Mouse (Mus musculus): ENCODE measurements around the gene Pip4p1.

Gene Pip4p1

GRCm38 (mm10) chr14:50892091-50892490 is 38.6 kb downstream of the Pip4p1 start:
- DNase-seq, result no peak

DNA sequence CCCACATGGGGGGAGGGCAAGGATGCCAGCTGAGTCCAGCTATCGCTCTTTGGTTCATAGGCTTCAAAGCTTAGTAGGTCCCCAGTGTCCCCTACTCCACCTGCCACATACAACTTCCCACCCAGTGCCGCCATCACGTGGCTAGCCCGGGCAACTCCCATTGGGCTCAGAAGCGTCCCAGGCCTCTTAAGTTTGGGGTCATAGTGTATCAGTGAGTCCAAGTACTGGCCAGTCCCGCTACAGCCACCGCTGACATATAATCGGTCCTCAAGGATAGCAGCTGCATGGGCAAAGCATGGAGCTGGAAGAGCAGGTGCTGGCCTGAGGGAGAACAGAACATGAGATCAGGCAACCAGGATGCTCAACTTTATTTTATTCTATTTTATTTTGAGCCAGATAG is 39.0 kb downstream of the Pip4p1 start:
- DNase-seq, result no peak

DNA sequence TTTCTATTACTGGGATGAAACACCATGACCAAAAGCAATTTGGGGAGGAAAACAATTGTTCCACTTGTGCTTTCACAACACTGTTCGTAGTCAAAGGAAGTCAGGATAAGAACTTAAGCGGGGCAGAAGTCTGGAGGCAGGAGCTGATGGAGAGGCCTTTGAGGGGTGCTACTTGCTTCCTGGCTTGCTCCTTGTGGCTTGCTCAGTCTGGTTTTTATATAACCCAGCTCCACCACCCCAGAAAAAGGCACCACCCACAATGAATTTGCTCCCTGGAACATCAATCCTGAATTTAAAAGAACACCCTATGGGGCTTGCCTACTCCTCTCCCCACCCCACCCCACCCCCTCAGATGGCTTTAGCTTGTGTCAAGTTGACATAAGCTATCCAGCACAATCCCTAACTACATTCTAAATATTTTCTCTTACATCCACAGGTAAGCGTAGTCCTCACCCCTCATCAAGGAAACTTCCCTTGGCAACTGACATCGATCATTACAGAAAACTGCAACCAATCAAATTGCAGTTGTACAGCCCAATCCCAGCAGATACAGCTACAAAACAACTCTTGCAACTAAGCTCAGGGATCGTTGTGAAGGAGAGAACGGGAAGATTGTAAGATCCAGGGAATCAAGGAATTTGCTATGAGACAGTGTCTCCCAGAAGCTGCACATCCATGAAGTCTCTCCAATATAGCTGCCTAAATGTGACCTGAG is 54.3 kb downstream of the Pip4p1 start:
- DNase-seq, result no peak
